ENCODE assay signal across 11 mouse cellular contexts in the genomic region with DNA sequence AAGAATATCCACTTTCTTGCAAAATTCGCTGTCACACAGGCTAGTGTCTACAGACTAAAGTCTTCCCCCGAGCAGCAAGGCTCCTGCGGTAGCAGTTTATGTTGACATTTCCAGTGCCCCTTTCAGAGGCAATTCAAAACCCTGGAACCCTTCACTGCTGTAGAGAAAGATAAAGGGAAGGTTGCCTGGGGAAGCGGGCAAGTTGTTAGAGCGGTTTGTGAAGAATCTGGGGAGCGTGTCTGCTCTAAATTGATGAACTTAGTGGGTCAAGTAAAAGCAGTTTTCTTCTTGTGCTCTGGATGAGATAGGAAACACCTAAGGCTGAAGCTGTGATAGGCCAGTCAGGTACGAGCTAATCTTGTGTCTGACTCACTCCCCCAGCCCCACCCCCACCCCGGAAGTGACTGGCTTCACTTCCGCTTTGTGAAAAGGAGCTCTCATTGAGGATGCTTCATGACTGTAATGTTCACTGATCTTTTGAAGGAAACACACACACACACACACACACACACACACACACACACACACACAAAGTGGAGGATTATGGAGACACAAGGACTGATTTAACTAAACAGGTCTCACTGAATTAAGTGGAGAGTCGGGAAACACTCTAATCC.
DNase-seq lines count a peak whose midpoint lies in the region; ATAC-seq lines count a peak whose summit lies in the region.
"Had no signal": no experiment of that assay in that cellular context is flagged by ENCODE, and none has a peak within 500 bp of the region (broad histone marks: within the 10 kb centered on the region; RNA-seq: fewer than 3 reads in every experiment).

No protein-coding gene starts in this region.

- H3K4me1 ChIP-seq in liver, embryonic 11.5 days (replicated peaks; ENCODE audit: control insufficient read depth, insufficient read depth, low read length) = no peaks in the 10 kb centered on the region; the same call in 1 of the 2 replicates
- H3K4me1 ChIP-seq in hindbrain, embryonic 16.5 days (ENCODE audit: control insufficient read depth, insufficient read depth, low read depth, low read length) = peaks cover 3% of the 10 kb centered on the region
- peaks cover 5% of the 10 kb centered on the region; the same call in 1 of the 2 replicates for H3K4me1 ChIP-seq in neural tube, embryonic 14.5 days (ENCODE audit: control insufficient read depth, insufficient read depth, low read length)

- peak; percentile 8 for DNase-seq in CD4-positive, CD25-positive, alpha-beta regulatory T cell, adult 2 months (ENCODE audit: low read depth, low spot score)
- no peak for DNase-seq in liver, embryonic 11.5 days (ENCODE audit: low spot score)
- no peak for DNase-seq in liver
- no peak for DNase-seq in layer of hippocampus, adult 18-20 months (ENCODE audit: low spot score in 2 of 2)
- no peak for DNase-seq in left cerebral cortex, adult 11 months (ENCODE audit: low spot score)
- DNase-seq: cerebellum, adult 11-12 months; right cerebral cortex, adult 18-20 months had no signal

- no peaks in the 10 kb centered on the region for H3K9me3 ChIP-seq in liver, embryonic 11.5 days (ENCODE audit: control insufficient read depth, low read length)
- no peaks in the 10 kb centered on the region; the same call in 1 of the 2 replicates for H3K9me3 ChIP-seq in hindbrain, embryonic 16.5 days (ENCODE audit: control insufficient read depth, low read length)
- no peaks in the 10 kb centered on the region for H3K9me3 ChIP-seq in neural tube, embryonic 14.5 days (ENCODE audit: control insufficient read depth, low read length)

- WGBS in liver, embryonic 11.5 days = 28% methylated on average over 10 of the region's 10 CpGs
- 35% methylated on average over 10 of the region's 10 CpGs for WGBS in hindbrain, embryonic 16.5 days
- 36% methylated on average over 10 of the region's 10 CpGs for WGBS in neural tube, embryonic 14.5 days

- no peak overlapping the region for H3K9ac ChIP-seq in liver, embryonic 11.5 days (ENCODE audit: low read depth, low read length)
- H3K9ac ChIP-seq in hindbrain, embryonic 16.5 days (ENCODE audit: low read depth, low read length) = no peak overlapping the region
- no peak overlapping the region for H3K9ac ChIP-seq in neural tube, embryonic 14.5 days (replicated peaks; ENCODE audit: low read depth, low read length)

- no peaks in the 10 kb centered on the region for H3K36me3 ChIP-seq in liver, embryonic 11.5 days (ENCODE audit: control insufficient read depth, insufficient read depth, low read length)
- H3K36me3 ChIP-seq in hindbrain, embryonic 16.5 days (ENCODE audit: control insufficient read depth, insufficient read depth, low read length) = no peaks in the 10 kb centered on the region
- no peaks in the 10 kb centered on the region for H3K36me3 ChIP-seq in neural tube, embryonic 14.5 days (ENCODE audit: control insufficient read depth, insufficient read depth, low read length)

- ATAC-seq in CD4-positive, CD25-positive, alpha-beta regulatory T cell, adult 4 months = no peak
- no peak for ATAC-seq in liver, embryonic 11.5 days (replicated peaks; ENCODE audit: low FRiP score)
- no peak for ATAC-seq in hindbrain, embryonic 16.5 days
- ATAC-seq in neural tube, embryonic 14.5 days (ENCODE audit: low read depth) = no peak

- peak overlapping the region; percentile 12; the same call in 1 of the 2 replicates for H3K4me2 ChIP-seq in liver, embryonic 11.5 days
- H3K4me2 ChIP-seq in hindbrain, embryonic 16.5 days (ENCODE audit: low read length) = peak overlapping the region; percentile 27
- 0 out of 2 replicates have a peak overlapping the region, but pooled peaks have one; percentile 5 for H3K4me2 ChIP-seq in neural tube, embryonic 14.5 days (ENCODE audit: low read depth, low read length)

- no peak overlapping the region for H3K27ac ChIP-seq in liver, embryonic 11.5 days (ENCODE audit: low read depth, low read length)
- no peak overlapping the region for H3K27ac ChIP-seq in hindbrain, embryonic 16.5 days (ENCODE audit: low read depth, low read length)
- no peak overlapping the region for H3K27ac ChIP-seq in neural tube, embryonic 14.5 days (ENCODE audit: low read depth, low read length)
- H3K27ac ChIP-seq: layer of hippocampus, adult 2 months had no signal

- no peaks in the 10 kb centered on the region for H3K27me3 ChIP-seq in liver, embryonic 11.5 days (replicated peaks; ENCODE audit: control insufficient read depth, insufficient read depth, low read length)
- H3K27me3 ChIP-seq in hindbrain, embryonic 16.5 days (replicated peaks; ENCODE audit: control insufficient read depth, insufficient read depth, low read length) = no peaks in the 10 kb centered on the region
- H3K27me3 ChIP-seq in neural tube, embryonic 14.5 days (ENCODE audit: control insufficient read depth, insufficient read depth, low read length) = no peaks in the 10 kb centered on the region

- H3K4me3 ChIP-seq in liver, embryonic 11.5 days (ENCODE audit: low read depth, low read length) = no peak overlapping the region
- no peak overlapping the region for H3K4me3 ChIP-seq in hindbrain, embryonic 16.5 days (ENCODE audit: low read length)
- H3K4me3 ChIP-seq in neural tube, embryonic 14.5 days (ENCODE audit: low read depth, low read length) = no peak overlapping the region
- H3K4me3 ChIP-seq: layer of hippocampus, adult 2 months had no signal
